In the genomic region with DNA sequence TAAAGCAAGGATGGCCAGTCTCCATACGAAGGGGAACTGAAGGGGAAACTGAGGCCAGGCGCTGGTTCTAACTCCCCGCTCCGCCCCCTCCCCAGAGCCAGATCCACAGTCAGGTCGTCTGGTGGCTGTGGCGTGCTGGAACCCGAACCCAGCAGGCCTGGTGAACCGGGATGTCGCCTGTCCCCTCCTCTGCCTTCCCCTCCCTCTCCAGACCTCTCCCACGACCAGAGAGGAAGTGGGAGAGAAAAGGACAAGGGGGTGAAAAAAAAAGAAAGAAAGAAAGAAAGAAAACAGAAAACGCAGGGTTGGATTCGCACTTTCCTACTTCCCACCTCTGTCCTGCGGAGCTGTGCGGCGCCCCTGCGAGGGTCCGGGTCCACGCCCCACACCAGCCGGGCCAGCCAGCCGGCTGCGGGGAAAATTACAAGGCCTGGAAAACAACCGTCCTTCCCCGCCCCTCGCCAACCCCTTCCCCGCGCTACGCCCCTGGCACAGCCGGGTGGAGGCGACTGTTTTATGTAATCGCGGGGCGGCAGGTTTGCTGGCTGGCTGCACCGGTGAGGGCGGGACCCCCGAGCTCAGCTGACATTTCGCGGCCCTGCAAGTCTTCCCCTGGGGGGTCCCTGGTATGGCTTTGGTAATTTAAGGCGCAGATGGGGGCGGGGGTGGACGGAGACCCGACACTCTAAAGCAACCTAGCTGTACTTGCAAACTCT, we compare ENCODE assay signal across 8 mouse cellular contexts. TPM values are rescaled to one million over a fixed set of nuclear protein-coding genes. Genes with fewer than 3 reads are reported as not detected.
DNase-seq lines count a peak whose midpoint lies in the region; ATAC-seq and TF ChIP-seq lines count a peak whose summit lies in the region.

Gene Zbtb7a, plus strand, starts transcription at position 255 of the 716 bp plus-strand sequence.

- intact Hi-C loops in gastrocnemius, postnatal 14 days (cut with DNase I; ENCODE audit: low total_unique reads) = no loop called here

- peak within 1 kb of the TSS; percentile 99 for H3K4me2 ChIP-seq in hindbrain, postnatal 0 days (ENCODE audit: low read depth, low read length)
- peak within 1 kb of the TSS; percentile 100 for H3K4me2 ChIP-seq in midbrain, embryonic 12.5 days (replicated peaks)
- peak within 1 kb of the TSS; percentile 94 for H3K4me2 ChIP-seq in stomach, embryonic 15.5 days

- peak within 1 kb of the TSS; percentile 98 for H3K4me3 ChIP-seq in layer of hippocampus, adult 2 months
- peak within 1 kb of the TSS; percentile 94 for H3K4me3 ChIP-seq in hindbrain, postnatal 0 days (ENCODE audit: low read length)
- peak within 1 kb of the TSS; percentile 91 for H3K4me3 ChIP-seq in limb, embryonic 10.5 days
- peak within 1 kb of the TSS; percentile 83 for H3K4me3 ChIP-seq in midbrain, embryonic 12.5 days
- H3K4me3 ChIP-seq in stomach, embryonic 15.5 days (replicated peaks) = peak within 1 kb of the TSS; percentile 78

- peak within 1 kb of the TSS; percentile 96 for H3K9ac ChIP-seq in hindbrain, postnatal 0 days (replicated peaks; ENCODE audit: low read length)
- H3K9ac ChIP-seq in midbrain, embryonic 12.5 days (replicated peaks) = peak within 1 kb of the TSS; percentile 93
- peak within 1 kb of the TSS; percentile 98 for H3K9ac ChIP-seq in stomach, embryonic 15.5 days

- WGBS in hindbrain, postnatal 0 days = 3% methylated on average over 40 of the region's 41 CpGs
- WGBS in limb, embryonic 10.5 days = 1% methylated on average over 41 of the region's 41 CpGs
- WGBS in midbrain, embryonic 12.5 days = 2% methylated on average over 40 of the region's 41 CpGs
- WGBS in stomach, embryonic 15.5 days = 3% methylated on average over 41 of the region's 41 CpGs

- peaks cover 10% of the 10 kb centered on the region for H3K27me3 ChIP-seq in hindbrain, postnatal 0 days (ENCODE audit: insufficient read depth, low read length)
- H3K27me3 ChIP-seq in limb, embryonic 10.5 days (ENCODE audit: low read depth, poor library complexity, severe bottlenecking) = peaks cover 45% of the 10 kb centered on the region
- H3K27me3 ChIP-seq in midbrain, embryonic 12.5 days = peaks cover 59% of the 10 kb centered on the region
- peaks cover 10% of the 10 kb centered on the region; the same call in 1 of the 2 replicates for H3K27me3 ChIP-seq in stomach, embryonic 15.5 days (replicated peaks)

- peak; percentile 46 to 47 for DNase-seq in layer of hippocampus, adult 2 months (ENCODE audit: low spot score in 2 of 2)
- no peak for DNase-seq in layer of hippocampus, adult 9-10 months (ENCODE audit: low spot score)
- DNase-seq in cerebellum, postnatal 10 days = peak; percentile 68 to 70
- peak; percentile 50 for DNase-seq in gastrocnemius, postnatal 14 days
- DNase-seq in hindbrain, postnatal 0 days (ENCODE audit: low spot score) = no peak
- DNase-seq in limb, embryonic 10.5 days (ENCODE audit: low spot score) = peak; percentile 73

- ATAC-seq in hindbrain, postnatal 0 days = no peak
- ATAC-seq in midbrain, embryonic 12.5 days (ENCODE audit: low FRiP score, low read depth) = no peak
- ATAC-seq in stomach, embryonic 15.5 days (ENCODE audit: insufficient read depth, low FRiP score, low read depth) = no peak

- H3K9me3 ChIP-seq in hindbrain, postnatal 0 days (ENCODE audit: low read length) = no peaks in the 10 kb centered on the region
- H3K9me3 ChIP-seq in limb, embryonic 10.5 days (replicated peaks) = no peaks in the 10 kb centered on the region
- H3K9me3 ChIP-seq in midbrain, embryonic 12.5 days = no peaks in the 10 kb centered on the region
- H3K9me3 ChIP-seq in stomach, embryonic 15.5 days = no peaks in the 10 kb centered on the region

- TF ChIP-seq CTCF in layer of hippocampus, adult 2 months (conservative IDR thresholded peaks at IDR 0.05) = no peak
- no peak for TF ChIP-seq CTCF in hindbrain, postnatal 0 days (IDR thresholded peaks at IDR 0.05; ENCODE audit: low read depth)

- H3K36me3 ChIP-seq in hindbrain, postnatal 0 days (ENCODE audit: insufficient read depth, low read length) = no peaks in the 10 kb centered on the region
- 0 out of 2 replicates have a peak, but pooled peaks cover 5% of the 10 kb centered on the region for H3K36me3 ChIP-seq in limb, embryonic 10.5 days
- H3K36me3 ChIP-seq in midbrain, embryonic 12.5 days = no peaks in the 10 kb centered on the region
- H3K36me3 ChIP-seq in stomach, embryonic 15.5 days = no peaks in the 10 kb centered on the region

- H3K4me1 ChIP-seq in hindbrain, postnatal 0 days (ENCODE audit: insufficient read depth, low read length) = peaks cover 18% of the 10 kb centered on the region
- H3K4me1 ChIP-seq in limb, embryonic 10.5 days = peaks cover 52% of the 10 kb centered on the region
- H3K4me1 ChIP-seq in midbrain, embryonic 12.5 days = peaks cover 34% of the 10 kb centered on the region
- H3K4me1 ChIP-seq in stomach, embryonic 15.5 days = peaks cover 34% of the 10 kb centered on the region

- peak within 1 kb of the TSS; percentile 99 for H3K27ac ChIP-seq in layer of hippocampus, adult 2 months
- peak within 1 kb of the TSS; percentile 96 for H3K27ac ChIP-seq in hindbrain, postnatal 0 days
- H3K27ac ChIP-seq in limb, embryonic 10.5 days = peak within 1 kb of the TSS; percentile 98
- peak within 1 kb of the TSS; percentile 96 for H3K27ac ChIP-seq in midbrain, embryonic 12.5 days (replicated peaks)
- peak within 1 kb of the TSS; percentile 99 for H3K27ac ChIP-seq in stomach, embryonic 15.5 days

RNA-seq across cellular contexts. Expression of gene Zbtb7a, which starts in this region (rescaled TPM):
- total RNA-seq in layer of hippocampus, adult 2 months (2021) = 100 to 1,000 TPM; 103 to 109 TPM
- total RNA-seq in gastrocnemius, postnatal 14 days (2021) = 10 to 100 TPM; 28.2 to 30.1 TPM
- total RNA-seq in hindbrain, postnatal 0 days (2014; rRNA removed) = 37.3 and 38.4 TPM in 2 replicates
- polyA plus RNA-seq in hindbrain, postnatal 0 days (2015; fragmentation: Nextera tagmentation; extraction: Ambion mirVana) = 22.0 and 22.3 TPM in 2 replicates
- polyA plus RNA-seq in limb, embryonic 10.5 days (2016; fragmentation: Nextera tagmentation; extraction: Ambion mirVana) = 9.6 and 11.7 TPM in 2 replicates
- polyA plus RNA-seq in midbrain, embryonic 12.5 days (2016; fragmentation: Nextera tagmentation; extraction: Ambion mirVana) = 14.6 and 15.9 TPM in 2 replicates
- 56.2 and 60.1 TPM in 2 replicates for polyA plus RNA-seq in stomach, embryonic 15.5 days (2015; fragmentation: Nextera tagmentation; extraction: Ambion mirVana)

Comparison
In these comparisons a context has a peak if more than half of its experiments do, and no peak if none do; other contexts are left out.
1. DNase-seq: peak in layer of hippocampus, adult 2 months (2 of 2), cerebellum, postnatal 10 days (2 of 2), gastrocnemius, postnatal 14 days (single experiment) and limb, embryonic 10.5 days (single experiment); none in layer of hippocampus, adult 9-10 months (single experiment) and hindbrain, postnatal 0 days (single experiment).
2. Peak in every context shown above with its lines, with median percentiles within 50 percentile points of each other: H3K27ac ChIP-seq, H3K4me3 ChIP-seq, H3K4me2 ChIP-seq and H3K9ac ChIP-seq.